Mouse (Mus musculus): ENCODE measurements around the gene Neu3. TPM values are rescaled to one million over a fixed set of nuclear protein-coding genes. Genes with fewer than 3 reads are reported as not detected.
A peak's percentile ranks its signal among the peaks of the same experiment; 100 is the strongest.

Neu3 gene
- total RNA-seq (2021) = 1 to 10 TPM; 1.9 to 2.4 TPM
- long read RNA-seq, experiment 1, partial matches to known transcripts = 0 of 1 reads
- long read RNA-seq, experiment 1, other reads (novel, unspliced or antisense) = 1 of 1 reads
- long read RNA-seq, experiment 2, partial matches to known transcripts = 1 of 3 reads
- long read RNA-seq, experiment 2, other reads (novel, unspliced or antisense) = 0 of 3 reads

GRCm38 (mm10) chr7:99828083-99828570, at the start of gene Neu3:
Gene Neu3 (minus strand): TSS chr7:99828417.
- DNase-seq (ENCODE audit: low spot score in 2 of 2) = peak; percentile 88 to 90

- DNase-seq (ENCODE audit: low spot score in 2 of 2) = peak; percentile 80 to 86
These were observed 48.1 kb upstream of the Neu3 start for GRCm38 (mm10) chr7:99876345-99876744.

DNA sequence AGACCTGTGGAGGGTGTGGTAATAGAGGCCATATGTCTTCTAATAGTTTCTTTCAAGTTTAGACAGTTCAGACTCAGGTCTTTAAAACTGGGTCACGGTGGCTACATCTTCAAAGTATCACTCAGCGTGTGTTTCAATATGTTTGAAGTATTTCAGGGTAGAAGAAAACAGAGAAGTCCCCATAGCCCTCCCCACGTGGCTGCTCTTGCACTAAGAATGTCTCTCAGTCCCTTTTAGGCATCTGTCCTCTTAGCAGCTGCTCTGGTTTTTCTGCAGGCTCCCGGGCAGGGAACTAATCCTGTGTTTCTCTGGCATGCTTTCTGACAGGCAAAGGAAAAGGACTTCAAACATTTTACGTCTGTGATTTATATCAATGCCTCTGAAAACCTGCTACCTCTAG, 47.7 kb upstream of the Neu3 start:
- DNase-seq (ENCODE audit: low spot score in 2 of 2) = no peak

GRCm38 (mm10) chr7:99873965-99874364, 45.7 kb upstream of the Neu3 start:
- no peak for DNase-seq (ENCODE audit: low spot score in 2 of 2)

DNA sequence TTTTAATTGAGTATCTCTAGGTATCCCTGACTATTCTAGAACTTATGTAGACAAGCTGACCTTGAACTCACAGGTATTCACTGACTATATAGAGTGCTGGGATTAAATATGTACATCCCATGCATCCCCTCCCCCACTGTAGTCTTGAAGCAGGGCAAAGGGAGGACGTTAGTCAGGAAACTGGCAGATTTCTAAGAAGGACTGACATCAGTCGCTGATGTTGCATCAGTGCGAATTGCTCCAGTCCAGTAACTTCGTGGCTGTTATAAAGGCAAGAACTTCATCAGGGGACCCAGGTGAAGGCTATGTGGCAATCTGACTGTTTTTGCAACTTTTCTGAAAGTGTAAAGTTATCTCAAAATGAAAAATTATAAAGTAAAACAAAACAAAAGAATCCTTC, 41.1 kb upstream of the Neu3 start:
- no peak for DNase-seq (ENCODE audit: low spot score in 2 of 2)

- DNase-seq (ENCODE audit: low spot score in 2 of 2) = no peak
These were observed 37.0 kb upstream of the Neu3 start for GRCm38 (mm10) chr7:99865219-99865618.

DNA sequence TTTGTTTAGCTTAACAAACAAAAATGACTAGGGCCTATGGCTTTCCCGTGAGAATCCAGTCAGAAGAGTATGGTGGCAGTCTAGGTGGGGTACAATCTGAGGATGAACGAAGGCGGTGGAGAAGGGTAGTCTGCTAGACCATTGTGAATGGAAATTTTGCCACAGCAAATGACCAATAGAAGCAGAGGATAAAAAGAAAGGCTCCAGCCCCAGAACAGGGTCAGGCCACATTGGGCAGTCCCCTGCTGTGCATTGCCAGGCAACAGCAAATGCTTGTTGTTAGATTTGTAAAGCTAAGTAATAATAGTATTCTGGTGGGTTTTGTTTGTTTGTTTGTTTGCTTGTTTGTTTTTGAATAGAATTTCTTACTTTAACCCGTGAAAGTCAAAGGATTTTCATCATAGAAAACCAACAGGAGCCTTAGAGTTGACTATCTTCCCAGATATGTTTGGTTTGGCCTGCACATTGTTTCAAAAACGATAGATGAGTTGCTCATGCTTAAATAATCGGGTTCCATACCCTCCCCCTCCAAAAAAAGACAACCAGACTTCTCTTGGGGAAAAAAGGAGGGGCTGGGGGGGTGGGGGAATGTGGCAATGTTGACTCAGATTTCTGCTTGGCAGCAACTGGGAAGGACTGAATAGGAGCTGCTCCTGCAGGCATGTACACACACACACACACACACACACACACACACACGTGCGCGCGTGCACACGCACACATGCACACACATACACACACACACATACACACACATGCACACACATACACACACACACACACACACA, 36.2 kb upstream of the Neu3 start:
- DNase-seq (ENCODE audit: low spot score in 2 of 2) = no peak

- DNase-seq (ENCODE audit: low spot score in 2 of 2) = no peak
These were observed 35.1 kb upstream of the Neu3 start, which contains the start of gene Spcs2 for GRCm38 (mm10) chr7:99863362-99863761. Gene Spcs2 (minus strand): TSS chr7:99863462.

DNA sequence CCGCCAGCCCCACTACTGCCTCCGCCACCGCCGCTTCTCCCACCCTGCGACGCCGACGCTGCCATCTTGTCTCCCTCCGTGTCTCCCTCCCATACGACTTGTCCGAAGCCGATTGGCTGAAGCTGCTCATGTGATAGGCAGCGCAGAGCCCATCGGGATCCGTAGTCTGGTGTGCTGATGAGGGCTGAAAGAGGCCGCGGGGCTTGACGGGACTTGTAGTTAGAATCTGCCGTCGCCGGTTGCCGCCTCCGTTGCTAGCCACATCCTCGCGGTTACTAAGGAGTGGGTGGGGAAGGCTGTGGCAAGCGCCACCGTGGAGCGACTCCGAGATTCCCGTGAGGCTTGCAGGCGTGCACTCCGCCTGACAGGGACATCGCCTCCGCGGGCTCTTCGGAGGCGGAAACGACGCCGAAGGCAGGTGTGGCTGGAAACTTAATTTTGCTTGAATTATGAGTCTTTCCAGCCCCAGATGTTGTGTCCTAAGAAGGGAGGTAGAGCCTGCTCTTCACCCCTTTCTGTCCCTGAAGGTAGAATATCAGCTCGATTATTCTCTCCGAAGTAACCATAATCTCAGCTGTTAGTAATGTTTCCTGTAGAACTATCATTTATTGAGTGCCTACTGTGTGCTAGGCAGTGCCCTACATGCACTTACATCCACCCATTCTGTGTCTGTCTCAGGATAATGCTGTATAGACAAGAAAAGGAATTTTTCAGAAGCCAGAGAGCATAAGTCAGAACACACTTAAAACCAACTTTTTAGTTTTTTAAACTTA, 30.8 kb upstream of the Neu3 start, which contains the start of gene Xrra1:
Gene Xrra1 (plus strand): TSS at position 304 of the 773 bp plus-strand sequence.
- DNase-seq (ENCODE audit: low spot score in 2 of 2) = peak; percentile 87

DNA sequence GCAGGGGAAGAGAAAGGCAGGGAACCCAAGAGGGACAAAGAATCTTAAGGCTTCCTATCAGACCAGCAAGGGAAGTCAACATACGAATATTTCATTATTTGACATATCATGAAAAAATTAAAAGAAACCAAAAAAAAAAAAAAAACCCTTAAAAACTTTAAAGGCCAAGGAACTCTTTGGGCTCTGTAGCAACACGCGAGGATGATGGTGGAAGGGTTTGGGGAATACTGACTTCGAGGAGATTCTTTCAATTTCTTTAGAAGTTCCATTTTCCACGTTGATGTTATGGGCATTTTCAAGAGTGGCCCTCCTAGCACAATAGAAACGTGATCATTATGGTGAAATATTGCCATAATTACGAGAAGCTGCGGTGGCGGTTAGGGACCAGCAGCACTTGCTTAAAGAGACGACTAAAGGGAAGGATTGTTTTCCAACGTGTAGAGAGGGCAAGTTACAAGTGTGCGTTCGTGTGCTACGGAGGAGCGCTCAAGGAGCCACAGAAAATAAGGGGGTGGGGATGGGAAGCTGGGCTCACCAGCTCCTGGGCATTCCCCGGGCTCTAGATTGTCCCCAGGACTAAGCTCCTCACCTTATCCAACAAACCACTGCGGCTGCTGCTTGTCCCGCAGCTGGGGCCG, 30.1 kb upstream of the Neu3 start:
- no peak for DNase-seq (ENCODE audit: low spot score in 2 of 2)

- no peak for DNase-seq (ENCODE audit: low spot score in 2 of 2)
These were observed 28.1 kb upstream of the Neu3 start for GRCm38 (mm10) chr7:99856266-99856861.

- DNase-seq (ENCODE audit: low spot score in 2 of 2) = no peak
These were observed 26.1 kb upstream of the Neu3 start for GRCm38 (mm10) chr7:99854311-99854710.

- no peak for DNase-seq (ENCODE audit: low spot score in 2 of 2)
These were observed 25.1 kb upstream of the Neu3 start for GRCm38 (mm10) chr7:99853350-99853749.

- no peak for DNase-seq (ENCODE audit: low spot score in 2 of 2)
These were observed 23.4 kb upstream of the Neu3 start for GRCm38 (mm10) chr7:99851618-99852017.

DNA sequence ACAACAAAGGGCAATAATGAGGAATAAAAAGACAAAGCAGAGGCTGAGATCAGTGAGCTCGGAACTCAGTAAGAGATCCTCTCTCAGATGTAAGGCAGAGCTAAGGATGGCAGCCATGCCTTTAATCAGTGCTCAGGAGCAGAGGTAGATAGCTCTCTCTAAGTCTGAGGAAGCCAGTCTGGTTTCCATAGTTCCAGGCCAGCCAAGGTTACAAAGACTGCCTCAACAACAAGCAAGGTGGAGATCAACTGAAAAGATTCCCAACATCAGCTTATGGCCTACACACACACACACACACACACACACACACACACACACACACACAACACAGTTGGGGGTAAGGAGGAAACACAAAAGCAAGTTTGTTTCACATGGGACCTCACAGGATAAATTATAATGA, 22.9 kb upstream of the Neu3 start:
- no peak for DNase-seq (ENCODE audit: low spot score in 2 of 2)

GRCm38 (mm10) chr7:99850534-99850933, 22.3 kb upstream of the Neu3 start:
- no peak for DNase-seq (ENCODE audit: low spot score in 2 of 2)

DNA sequence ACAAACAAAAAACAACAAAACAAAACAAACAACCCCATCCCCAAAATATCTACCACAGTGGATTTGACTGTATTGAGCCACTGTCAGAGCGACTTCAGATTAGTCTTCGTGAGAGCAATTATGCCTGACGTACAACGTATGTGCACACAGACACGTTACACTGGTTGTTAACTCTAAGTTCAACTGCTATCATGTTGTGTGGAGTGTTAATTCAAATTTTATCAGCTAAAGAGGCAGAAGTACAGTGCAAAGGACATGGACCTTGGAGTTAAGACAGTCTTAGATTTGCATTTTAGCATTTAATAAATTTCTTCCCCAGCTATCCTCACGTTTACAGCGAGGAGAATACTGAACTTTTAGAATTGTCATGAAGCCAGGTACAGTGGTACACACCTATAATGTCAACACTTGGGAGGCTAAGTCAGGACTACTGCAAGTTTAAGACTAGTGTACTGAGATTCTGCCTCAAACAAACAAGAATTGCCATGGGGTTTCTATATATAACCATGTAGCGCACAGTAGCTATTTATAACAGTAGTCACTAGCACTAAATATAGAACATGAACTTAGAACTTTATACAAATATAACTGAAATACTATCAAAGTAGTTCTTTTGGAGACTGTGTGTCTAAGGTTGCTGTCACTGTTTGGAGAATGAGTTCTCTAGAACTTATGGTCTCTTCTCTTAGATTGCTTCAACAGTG, 17.5 kb upstream of the Neu3 start:
- no peak for DNase-seq (ENCODE audit: low spot score in 2 of 2)

- no peak for DNase-seq (ENCODE audit: low spot score in 2 of 2)
These were observed 10.0 kb upstream of the Neu3 start for GRCm38 (mm10) chr7:99838241-99838640.

- no peak for DNase-seq (ENCODE audit: low spot score in 2 of 2)
These were observed 9.3 kb upstream of the Neu3 start for GRCm38 (mm10) chr7:99837358-99838071.
